Mouse (Mus musculus) testis, adult 2 months (tissue): Measurements from ENCODE around the gene Mansc4.

Experiments used
- CTCF ChIP-seq: fragments of 200-500 bp; IDR thresholded peaks from 2 replicates; pipeline ENCODE4 v1.5.1; 2012; ENCODE audit warnings: low read depth, mild to moderate bottlenecking, inconsistent platforms, low read length, moderate library complexity; ENCODE audit not compliant: control insufficient read depth, insufficient read depth, insufficient replicate concordance
- POLR2A ChIP-seq: fragments of 200-500 bp; IDR thresholded peaks from 2 replicates; pipeline ENCODE4 v1.6.1; 2012; ENCODE audit warnings: low read depth, mild to moderate bottlenecking, inconsistent platforms, low read length, moderate library complexity; ENCODE audit not compliant: control insufficient read depth

DNA sequence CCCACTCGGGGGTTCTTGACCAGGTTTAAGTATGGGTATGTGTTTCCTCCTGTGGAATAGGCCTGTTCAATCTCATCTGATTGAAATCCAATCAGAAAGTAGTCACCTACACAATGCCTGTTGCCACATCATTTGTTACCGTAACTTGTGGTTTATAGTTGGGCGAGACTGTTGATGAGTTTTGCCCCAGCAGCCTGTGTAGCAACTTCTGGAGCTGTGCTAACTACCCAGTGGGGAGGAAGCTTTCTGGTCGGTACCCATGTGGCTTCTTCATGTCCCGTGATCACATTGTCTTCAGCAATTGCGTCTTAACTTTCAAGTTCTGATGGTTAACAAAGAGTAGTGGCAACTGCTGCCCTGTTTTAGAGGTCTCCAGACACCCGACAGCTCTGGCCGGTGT lies 35.2 kb downstream of the Mansc4 start:
- TF ChIP-seq CTCF (no peak), POLR2A (no peak)
